Mouse (Mus musculus) CD4-positive, CD25-positive, alpha-beta regulatory T cell, adult 9 weeks (primary cell): Measurements from ENCODE around the gene Ndufaf7. TPM values are rescaled to one million over a fixed set of nuclear protein-coding genes. Genes with fewer than 3 reads are reported as not detected.

Experiments
- polyA plus RNA-seq: library from polyadenylated mRNA; unstranded; fragments of 100-300 nt; shearing (Covaris generic); gene quantifications from one replicate; pipeline ENCODE4 v1.2.1, GENCODE M21; 2017

The Ndufaf7 gene
- 50.1 TPM for polyA plus RNA-seq

GRCm38 (mm10) chr17:78936466-78937228 is at the start of gene Ndufaf7, which contains the start of gene Cebpz:
Gene Ndufaf7 (plus strand): TSS chr17:78937136.
Gene Cebpz (minus strand): TSS chr17:78937066.

DNA sequence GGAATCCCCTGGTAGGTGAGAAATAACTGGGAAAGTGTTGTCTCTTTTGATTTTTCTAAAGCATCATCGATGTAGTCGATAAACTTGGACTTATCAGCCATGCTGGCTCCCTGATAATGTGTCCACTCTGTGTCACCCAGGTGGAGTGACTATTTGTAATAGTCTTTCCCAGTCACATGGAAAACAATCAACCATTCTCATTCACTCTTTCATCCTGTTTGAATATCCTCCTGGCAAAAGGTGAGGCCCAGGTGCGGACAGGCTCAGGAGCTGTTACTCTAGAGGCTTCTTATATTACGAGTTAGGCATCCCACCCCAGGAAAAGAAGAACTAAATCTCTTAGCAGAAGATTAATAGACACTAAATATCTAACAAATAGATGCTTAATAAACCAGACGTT is 30.0 kb upstream of the Ndufaf7 start, which contains the start of gene Sult6b1:
Gene Sult6b1, minus strand, starts transcription at position 101 of the 400 bp plus-strand sequence.

DNA sequence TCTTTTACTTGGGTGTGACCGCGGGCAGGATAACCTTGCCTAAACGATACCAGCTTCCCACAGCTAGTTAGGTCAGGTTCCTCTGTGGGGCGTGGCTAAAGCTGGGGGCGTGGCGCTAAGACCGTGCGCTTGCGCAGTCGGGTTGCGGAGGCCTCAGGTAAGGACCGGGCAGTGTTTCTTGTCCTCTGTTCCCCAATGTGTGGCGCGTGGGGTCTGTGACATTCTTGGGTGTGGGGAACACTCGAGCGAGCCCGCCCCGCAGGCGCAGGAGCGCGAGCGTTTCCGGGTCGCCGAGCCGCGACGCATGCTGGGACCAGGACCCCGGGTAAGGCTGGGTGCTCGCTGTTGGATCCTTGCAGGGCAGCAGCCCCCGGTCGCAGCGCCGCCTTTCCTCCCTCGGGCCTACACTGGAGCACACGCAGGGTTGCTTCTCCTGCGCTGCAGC is 20.5 kb upstream of the Ndufaf7 start, which contains the start of gene Cebpzos:
Gene Cebpzos, plus strand, starts transcription at position 132 of the 445 bp plus-strand sequence.

Other genes starting within 250 kb of the Ndufaf7 start
- 6.8 TPM for gene Strn, start 199.9 kb upstream of the Ndufaf7 start, polyA plus RNA-seq
- gene Heatr5b, start 101.8 kb upstream of the Ndufaf7 start, polyA plus RNA-seq, result 32.5 TPM
- gene Gpatch11, start 101.6 kb upstream of the Ndufaf7 start, polyA plus RNA-seq, result 102 TPM
- gene Eif2ak2, start 54.6 kb upstream of the Ndufaf7 start, polyA plus RNA-seq, result 28.4 TPM
- 0.40 TPM for gene Sult6b1, start 30.1 kb upstream of the Ndufaf7 start, polyA plus RNA-seq
- 67.2 TPM for gene Cebpzos, start 20.6 kb upstream of the Ndufaf7 start, polyA plus RNA-seq
- 132 TPM for gene Cebpz, start 70 bp upstream of the Ndufaf7 start, polyA plus RNA-seq
- 19.8 TPM for gene Prkd3, start 83.7 kb downstream of the Ndufaf7 start, polyA plus RNA-seq
- gene Qpct, start 114.8 kb downstream of the Ndufaf7 start, polyA plus RNA-seq, result 2.4 TPM